Mouse (Mus musculus) skeletal muscle tissue, adult 2 months (tissue): ENCODE results near the gene Sri.

Source experiments
- DNase-seq: peaks from one replicate; pipeline ENCODE4 v3.0.0-alpha.2; 2012; ENCODE audit warnings: low read depth, low spot score

The Sri gene

GRCm38 (mm10) chr5:8111691-8112090 is 65.8 kb downstream of the Sri start:
- DNase-seq, result no peak

- DNase-seq, result no peak
Observed at GRCm38 (mm10) chr5:8112246-8112645, 66.4 kb downstream of the Sri start.

- no peak for DNase-seq
Observed at GRCm38 (mm10) chr5:8116561-8117168, 70.8 kb downstream of the Sri start.
